Mouse (Mus musculus) bone marrow macrophage, adult 2 months (primary cell): ENCODE results near the gene Fzd9.

Experiments used
- CTCF ChIP-seq: IDR thresholded peaks from 2 replicates; pipeline ENCODE4 v1.5.1; 2012; ENCODE audit warnings: low read depth, mild to moderate bottlenecking, low read length, moderate library complexity
- POLR2A ChIP-seq: IDR thresholded peaks from 2 replicates; pipeline ENCODE4 v1.6.1; 2012; ENCODE audit warnings: mild to moderate bottlenecking, low read depth, low read length, borderline replicate concordance

- no peak for TF ChIP-seq CTCF
- TF ChIP-seq POLR2A, result no peak
Measured at GRCm38 (mm10) chr5:135243166-135243565, 7.9 kb downstream of the Fzd9 start.
